Mouse (Mus musculus): ENCODE measurements around the gene Glrp1. TPM values are rescaled to one million over a fixed set of nuclear protein-coding genes. Genes with fewer than 3 reads are reported as not detected.
A peak's percentile ranks its signal among the peaks of the same experiment; 100 is the strongest.

Gene Glrp1
- polyA plus RNA-seq, 1 experiment: 0.04 TPM

DNA sequence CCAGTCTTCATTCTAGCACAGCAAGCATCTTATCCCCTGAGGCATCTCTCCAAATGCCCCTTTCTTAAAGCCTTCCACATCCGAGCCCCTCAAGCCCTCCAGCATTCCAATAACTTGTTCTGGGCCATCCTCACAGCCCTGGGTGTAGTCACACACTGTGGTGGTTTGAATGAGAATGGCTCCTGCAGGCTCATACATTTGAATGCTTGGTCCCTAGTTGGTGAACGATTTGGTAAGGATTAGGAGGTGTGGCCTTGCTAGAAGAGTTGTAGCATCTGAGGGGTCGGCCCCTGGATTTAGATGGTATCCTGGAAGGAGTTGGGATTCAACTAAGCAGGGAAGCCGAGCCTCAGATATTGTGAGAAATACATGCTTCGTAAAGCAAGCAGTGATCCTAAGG lies 42.0 kb downstream of the Glrp1 start:
- no peak for TF ChIP-seq POLR2A (IDR thresholded peaks at IDR 0.05; ENCODE audit: control insufficient read depth, extremely low read depth, insufficient read depth, low read length, poor library complexity)
- no peak for TF ChIP-seq CTCF (IDR thresholded peaks at IDR 0.05; ENCODE audit: borderline replicate concordance, control insufficient read depth, extremely low read depth, insufficient read depth, low read length, poor library complexity)
- Histone ChIP-seq H3K4me3 (ENCODE audit: control insufficient read depth, insufficient read depth, low read length) (no peak overlapping the region), H3K27ac (ENCODE audit: control insufficient read depth, insufficient read depth, low read length) (no peak overlapping the region), H3K36me3 (ENCODE audit: control insufficient read depth, insufficient read depth, low read length) (no peaks in the 10 kb centered on the region), H3K27me3 (ENCODE audit: control insufficient read depth, insufficient read depth, low read length) (no peaks in the 10 kb centered on the region), H3K4me1 (replicated peaks; ENCODE audit: control insufficient read depth, insufficient read depth, low read length) (peaks cover 7% of the 10 kb centered on the region)
- DNase-seq: no peak
- WGBS: 94% methylated on average over 5 of the region's 5 CpGs

DNA sequence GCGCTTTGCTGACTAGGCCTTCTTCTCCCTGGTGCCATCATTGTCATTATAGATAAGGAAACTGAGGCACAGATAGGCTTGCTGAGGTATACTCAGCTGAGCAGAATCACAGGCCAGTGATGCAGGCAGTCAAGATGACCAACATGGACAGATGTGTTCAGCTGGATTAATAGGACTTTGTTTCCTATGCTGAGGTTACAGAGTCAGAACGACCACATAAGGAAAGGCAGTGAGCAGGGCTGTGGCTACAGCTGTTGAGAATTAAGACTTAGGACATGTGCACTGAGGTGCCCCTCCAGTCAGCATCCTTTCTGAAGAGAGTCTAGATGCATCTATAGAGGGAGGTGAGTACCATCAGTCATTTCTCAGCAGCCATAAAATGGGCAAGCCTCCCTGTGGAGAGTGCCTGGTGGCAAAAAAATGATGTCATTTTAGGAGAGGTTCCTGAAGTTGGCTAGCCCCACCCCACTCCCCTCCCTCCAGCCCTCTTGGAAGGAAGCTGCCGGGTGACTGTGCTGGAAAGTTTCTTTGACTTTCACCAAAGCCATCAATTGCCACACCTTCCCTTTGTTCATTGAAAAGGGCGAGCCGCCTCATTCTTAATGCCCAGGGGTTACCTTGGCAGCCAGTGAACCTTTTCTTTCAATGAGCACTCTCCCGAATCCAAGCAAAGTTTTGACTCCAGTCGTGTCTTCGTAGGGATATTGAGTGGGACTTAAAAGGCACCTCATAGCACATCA lies 43.4 kb downstream of the Glrp1 start:
- no peak for DNase-seq
- no peaks in the 10 kb centered on the region for H3K27me3 ChIP-seq (ENCODE audit: control insufficient read depth, insufficient read depth, low read length)
- H3K4me1 ChIP-seq (replicated peaks; ENCODE audit: control insufficient read depth, insufficient read depth, low read length): peaks cover 18% of the 10 kb centered on the region
- H3K27ac ChIP-seq (ENCODE audit: control insufficient read depth, insufficient read depth, low read length): no peak overlapping the region
- no peak overlapping the region for H3K4me3 ChIP-seq (ENCODE audit: control insufficient read depth, insufficient read depth, low read length)
- no peak for TF ChIP-seq POLR2A (IDR thresholded peaks at IDR 0.05; ENCODE audit: control insufficient read depth, extremely low read depth, insufficient read depth, low read length, poor library complexity)
- no peaks in the 10 kb centered on the region for H3K36me3 ChIP-seq (ENCODE audit: control insufficient read depth, insufficient read depth, low read length)
- WGBS: 79% methylated on average over 8 of the region's 8 CpGs

DNA sequence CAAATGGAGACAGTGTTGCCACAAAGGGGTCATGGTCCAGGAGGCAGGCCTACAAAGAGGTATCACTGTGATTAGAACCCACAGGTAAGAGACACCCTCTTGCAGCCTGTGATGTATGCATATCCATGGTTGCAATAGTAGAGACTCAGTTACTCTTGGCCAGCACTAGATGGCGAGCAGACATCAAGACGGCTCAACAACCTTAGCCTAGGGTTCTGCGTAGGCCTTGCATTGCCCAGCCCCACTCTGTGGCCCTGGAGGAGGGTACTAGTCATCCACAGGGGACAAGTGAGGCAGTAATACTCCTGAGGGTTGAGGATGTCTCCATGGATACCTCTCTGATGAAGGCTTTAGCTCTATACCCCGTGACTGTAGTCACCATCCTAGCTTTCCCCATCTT lies 44.1 kb downstream of the Glrp1 start:
- no peak overlapping the region for H3K27ac ChIP-seq (ENCODE audit: control insufficient read depth, insufficient read depth, low read length)
- H3K36me3 ChIP-seq (ENCODE audit: control insufficient read depth, insufficient read depth, low read length): no peaks in the 10 kb centered on the region
- 73% methylated on average over 4 of the region's 4 CpGs for WGBS
- peak; percentile 30 for DNase-seq
- peaks cover 24% of the 10 kb centered on the region for H3K4me1 ChIP-seq (replicated peaks; ENCODE audit: control insufficient read depth, insufficient read depth, low read length)
- no peak overlapping the region for H3K4me3 ChIP-seq (ENCODE audit: control insufficient read depth, insufficient read depth, low read length)
- TF ChIP-seq CTCF (IDR thresholded peaks at IDR 0.05; ENCODE audit: borderline replicate concordance, control insufficient read depth, extremely low read depth, insufficient read depth, low read length, poor library complexity) (no peak), POLR2A (IDR thresholded peaks at IDR 0.05; ENCODE audit: control insufficient read depth, extremely low read depth, insufficient read depth, low read length, poor library complexity) (no peak)
- H3K27me3 ChIP-seq (ENCODE audit: control insufficient read depth, insufficient read depth, low read length): no peaks in the 10 kb centered on the region

DNA sequence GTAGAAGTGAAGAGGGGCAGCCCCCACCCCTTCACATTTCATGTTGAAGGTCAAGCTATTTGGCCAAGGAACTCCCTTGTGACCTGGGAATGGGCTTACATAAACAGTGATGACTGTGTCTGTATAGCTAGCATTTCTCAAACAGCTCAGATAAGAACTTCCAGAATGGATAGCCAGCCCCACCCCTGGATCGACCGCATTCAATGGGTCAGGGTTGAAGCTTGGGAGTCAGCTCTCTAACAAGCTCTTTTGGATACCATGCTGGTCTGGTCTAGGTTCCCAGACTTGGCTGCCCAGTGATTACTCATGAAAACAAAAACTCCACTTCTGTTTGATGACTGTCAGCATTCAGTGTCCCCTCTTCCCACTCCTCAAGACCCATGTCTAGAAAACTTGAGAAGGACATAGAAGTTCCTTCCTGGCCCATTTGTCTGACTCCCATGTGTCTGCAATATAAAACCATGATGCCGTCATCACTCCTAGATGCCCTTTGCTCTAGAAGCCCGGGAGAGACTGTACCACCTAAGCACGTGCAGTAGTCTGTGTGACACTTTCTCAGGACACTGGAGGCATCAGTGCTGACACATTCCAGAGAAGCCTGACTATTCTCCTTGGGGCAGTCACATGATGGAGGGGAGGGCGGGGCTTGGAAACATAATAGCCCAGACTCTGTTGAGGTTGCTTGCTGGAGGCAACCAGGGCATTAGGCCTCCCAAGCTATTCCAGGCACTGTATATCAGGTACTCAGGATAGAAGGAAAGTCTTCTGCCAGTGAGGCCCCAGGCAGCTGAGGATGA lies 45.6 kb downstream of the Glrp1 start:
- TF ChIP-seq CTCF (IDR thresholded peaks at IDR 0.05; ENCODE audit: borderline replicate concordance, control insufficient read depth, extremely low read depth, insufficient read depth, low read length, poor library complexity) (no peak), POLR2A (IDR thresholded peaks at IDR 0.05; ENCODE audit: control insufficient read depth, extremely low read depth, insufficient read depth, low read length, poor library complexity) (no peak)
- Histone ChIP-seq H3K4me1 (replicated peaks; ENCODE audit: control insufficient read depth, insufficient read depth, low read length) (peaks cover 28% of the 10 kb centered on the region), H3K27me3 (ENCODE audit: control insufficient read depth, insufficient read depth, low read length) (no peaks in the 10 kb centered on the region), H3K4me3 (ENCODE audit: control insufficient read depth, insufficient read depth, low read length) (no peak overlapping the region), H3K27ac (ENCODE audit: control insufficient read depth, insufficient read depth, low read length) (no peak overlapping the region), H3K36me3 (ENCODE audit: control insufficient read depth, insufficient read depth, low read length) (no peaks in the 10 kb centered on the region)
- DNase-seq: no peak
- WGBS: 94% methylated on average over 6 of the region's 6 CpGs

DNA sequence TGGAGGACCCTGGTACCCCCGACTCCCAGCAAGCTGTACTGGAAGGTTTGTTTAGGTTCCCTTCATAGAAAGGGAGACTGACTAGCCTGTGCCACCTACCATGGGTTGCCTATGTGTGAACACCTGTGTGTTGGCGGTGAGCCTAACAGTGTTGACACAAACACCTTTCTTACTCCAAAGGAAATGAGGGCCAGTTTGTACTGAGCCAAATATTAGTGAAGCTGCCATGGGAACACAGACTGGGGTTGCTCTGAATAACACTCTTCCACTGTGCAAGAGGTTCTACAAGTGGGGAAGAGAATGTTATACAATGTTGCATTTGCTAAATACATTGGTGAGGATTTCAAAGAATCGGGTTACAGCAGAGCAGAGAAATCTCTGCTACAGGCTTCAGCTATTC lies 46.6 kb downstream of the Glrp1 start:
- TF ChIP-seq POLR2A (IDR thresholded peaks at IDR 0.05; ENCODE audit: control insufficient read depth, extremely low read depth, insufficient read depth, low read length, poor library complexity) (no peak), CTCF (IDR thresholded peaks at IDR 0.05; ENCODE audit: borderline replicate concordance, control insufficient read depth, extremely low read depth, insufficient read depth, low read length, poor library complexity) (no peak)
- Histone ChIP-seq H3K36me3 (ENCODE audit: control insufficient read depth, insufficient read depth, low read length) (no peaks in the 10 kb centered on the region), H3K4me3 (ENCODE audit: control insufficient read depth, insufficient read depth, low read length) (no peak overlapping the region), H3K27me3 (ENCODE audit: control insufficient read depth, insufficient read depth, low read length) (no peaks in the 10 kb centered on the region), H3K27ac (ENCODE audit: control insufficient read depth, insufficient read depth, low read length) (no peak overlapping the region; the same call in 1 of the 2 replicates), H3K4me1 (replicated peaks; ENCODE audit: control insufficient read depth, insufficient read depth, low read length) (peaks cover 24% of the 10 kb centered on the region)
- 73% methylated on average over 3 of the region's 3 CpGs for WGBS
- DNase-seq: no peak

DNA sequence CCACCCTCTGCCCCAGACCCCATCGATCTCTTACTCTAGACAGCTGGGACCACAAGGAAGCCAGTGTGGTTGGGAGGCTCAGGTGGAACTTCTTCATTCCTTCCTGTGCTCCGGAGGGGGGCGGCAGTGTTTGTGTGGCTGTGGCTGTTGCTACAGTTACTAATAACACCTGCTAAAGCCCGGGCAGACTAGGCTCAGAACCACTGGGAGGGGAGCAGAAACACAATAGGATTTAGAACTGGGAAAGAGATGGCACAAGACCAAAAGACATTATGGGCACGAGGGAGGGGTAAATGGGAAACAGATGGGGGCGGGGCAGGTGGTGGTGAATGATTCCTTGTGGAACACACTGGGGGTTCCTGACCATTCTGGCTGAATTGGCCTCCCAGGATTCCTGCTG lies 47.4 kb downstream of the Glrp1 start:
- Histone ChIP-seq H3K27me3 (ENCODE audit: control insufficient read depth, insufficient read depth, low read length) (no peaks in the 10 kb centered on the region), H3K27ac (ENCODE audit: control insufficient read depth, insufficient read depth, low read length) (no peak overlapping the region), H3K4me1 (replicated peaks; ENCODE audit: control insufficient read depth, insufficient read depth, low read length) (peaks cover 24% of the 10 kb centered on the region), H3K4me3 (ENCODE audit: control insufficient read depth, insufficient read depth, low read length) (no peak overlapping the region), H3K36me3 (ENCODE audit: control insufficient read depth, insufficient read depth, low read length) (no peaks in the 10 kb centered on the region)
- peak; percentile 45 for DNase-seq
- WGBS: 14% methylated on average over 6 of the region's 6 CpGs
- TF ChIP-seq POLR2A (IDR thresholded peaks at IDR 0.05; ENCODE audit: control insufficient read depth, extremely low read depth, insufficient read depth, low read length, poor library complexity): no peak
- TF ChIP-seq CTCF (IDR thresholded peaks at IDR 0.05; ENCODE audit: borderline replicate concordance, control insufficient read depth, extremely low read depth, insufficient read depth, low read length, poor library complexity): no peak
